Mouse (Mus musculus) cerebellum, adult 9-11 months (tissue): ENCODE data around the gene Ankrd50.

Source experiments
- DNase-seq: peaks from one replicate; pipeline ENCODE4 v3.0.0; 2022

The Ankrd50 gene

GRCm38 (mm10) chr3:38463149-38463548 lies 21.5 kb downstream of the Ankrd50 start:
- no peak for DNase-seq

GRCm38 (mm10) chr3:38461742-38462141 lies 22.9 kb downstream of the Ankrd50 start:
- DNase-seq, result no peak

GRCm38 (mm10) chr3:38460250-38460624 lies 24.4 kb downstream of the Ankrd50 start:
- no peak for DNase-seq

GRCm38 (mm10) chr3:38459507-38460249 lies 25.0 kb downstream of the Ankrd50 start:
- no peak for DNase-seq

DNA sequence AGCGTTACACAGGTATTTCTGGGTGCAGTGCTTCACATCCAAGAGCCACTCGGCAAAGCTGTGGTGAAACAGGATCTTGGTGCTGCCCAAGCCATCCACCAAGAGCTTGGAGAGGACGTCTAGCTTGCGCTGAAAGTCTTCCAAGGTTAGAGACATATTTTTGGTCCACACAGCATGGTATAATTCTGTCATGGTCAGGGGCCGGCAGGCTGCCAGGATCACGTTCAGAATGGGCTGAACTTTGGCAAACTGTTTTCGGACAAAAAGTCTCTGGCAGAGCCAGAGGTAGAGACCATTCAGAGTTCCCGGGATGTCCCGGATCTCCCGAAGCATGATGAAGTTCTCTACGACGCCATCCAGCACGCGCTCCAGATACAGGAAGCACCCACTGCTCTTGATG lies 27.6 kb downstream of the Ankrd50 start:
- peak; percentile 31 for DNase-seq

DNA sequence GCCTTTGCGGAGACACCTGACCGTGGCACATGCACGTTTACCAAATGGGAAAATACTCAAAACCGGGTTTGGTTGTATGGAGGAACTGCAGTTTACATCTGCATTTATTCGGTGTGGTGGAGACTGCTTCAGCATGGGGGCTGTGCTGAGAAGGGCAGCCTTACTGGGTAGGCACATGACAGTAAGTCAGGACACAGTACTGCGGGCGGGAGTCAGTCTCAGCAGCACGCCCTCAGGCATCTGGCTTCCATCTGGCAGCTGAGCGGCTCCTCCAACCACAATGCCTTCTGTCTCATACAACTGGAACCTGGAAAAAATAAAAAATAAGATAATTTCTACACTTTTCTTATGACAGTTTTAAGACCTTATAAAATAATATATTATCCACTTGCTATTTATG lies 32.4 kb downstream of the Ankrd50 start:
- no peak for DNase-seq

DNA sequence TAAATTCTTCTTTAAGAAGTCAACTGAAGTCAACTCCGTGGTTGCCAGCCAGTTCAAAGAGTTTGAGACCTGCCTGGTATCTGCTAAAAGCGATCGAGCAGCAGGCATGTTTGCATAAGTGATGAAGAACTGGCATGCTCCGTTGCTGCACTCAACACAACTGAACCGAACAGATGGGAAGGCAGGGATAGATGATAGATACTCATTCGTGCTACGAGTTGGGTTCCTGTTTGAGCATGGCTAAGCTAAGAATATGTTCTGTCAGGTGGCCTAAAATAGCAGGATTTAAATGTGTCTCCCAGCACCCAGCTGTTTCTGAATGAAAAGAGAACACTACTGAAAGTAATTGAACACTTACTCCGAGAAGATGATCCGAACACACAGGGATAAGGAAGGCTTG lies 38.1 kb downstream of the Ankrd50 start:
- no peak for DNase-seq

DNA sequence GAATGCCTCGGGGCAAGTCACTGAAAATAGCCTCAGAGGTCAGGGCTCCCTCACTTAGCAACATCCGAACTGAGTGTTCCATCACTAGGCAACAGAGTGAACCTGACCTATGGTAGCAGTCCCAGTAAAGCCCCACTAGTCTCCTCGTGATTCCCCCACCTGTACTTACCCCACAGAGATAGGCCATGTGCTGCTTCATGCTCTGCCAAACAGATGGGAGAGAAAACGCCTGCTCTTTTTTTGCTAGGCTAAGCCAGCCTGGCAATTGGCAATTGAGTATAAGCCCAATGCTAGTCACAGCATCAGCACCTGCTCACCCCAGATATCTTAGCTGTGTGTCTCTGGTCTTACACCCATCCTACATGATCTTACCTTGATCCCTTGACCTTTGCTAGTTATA lies 40.8 kb downstream of the Ankrd50 start:
- no peak for DNase-seq

GRCm38 (mm10) chr3:38440564-38440991 lies 44.1 kb downstream of the Ankrd50 start:
- no peak for DNase-seq

- DNase-seq, result no peak
Measured at GRCm38 (mm10) chr3:38436596-38436995, 48.0 kb downstream of the Ankrd50 start.

GRCm38 (mm10) chr3:38435828-38436227 lies 48.8 kb downstream of the Ankrd50 start:
- no peak for DNase-seq

DNA sequence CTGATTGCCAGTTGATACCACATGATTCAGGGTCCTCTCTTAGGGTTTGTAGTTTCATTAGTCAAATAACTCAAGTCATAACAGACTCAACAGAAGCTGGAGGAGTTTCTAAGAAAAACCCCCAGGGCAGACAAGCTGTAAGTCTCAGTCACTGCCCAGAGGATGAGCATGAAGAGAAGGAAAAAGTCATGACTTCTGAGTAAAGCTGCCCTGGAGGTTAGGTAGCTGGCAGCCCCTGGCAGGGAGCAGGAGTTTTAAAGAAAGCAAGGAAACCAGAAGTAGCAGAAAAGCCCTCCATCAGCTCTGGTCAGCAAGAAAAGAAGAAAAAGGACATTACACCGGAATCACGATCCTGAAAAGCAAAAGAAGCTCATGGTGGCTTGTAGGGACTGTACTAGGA lies 50.2 kb downstream of the Ankrd50 start:
- DNase-seq, result no peak

DNA sequence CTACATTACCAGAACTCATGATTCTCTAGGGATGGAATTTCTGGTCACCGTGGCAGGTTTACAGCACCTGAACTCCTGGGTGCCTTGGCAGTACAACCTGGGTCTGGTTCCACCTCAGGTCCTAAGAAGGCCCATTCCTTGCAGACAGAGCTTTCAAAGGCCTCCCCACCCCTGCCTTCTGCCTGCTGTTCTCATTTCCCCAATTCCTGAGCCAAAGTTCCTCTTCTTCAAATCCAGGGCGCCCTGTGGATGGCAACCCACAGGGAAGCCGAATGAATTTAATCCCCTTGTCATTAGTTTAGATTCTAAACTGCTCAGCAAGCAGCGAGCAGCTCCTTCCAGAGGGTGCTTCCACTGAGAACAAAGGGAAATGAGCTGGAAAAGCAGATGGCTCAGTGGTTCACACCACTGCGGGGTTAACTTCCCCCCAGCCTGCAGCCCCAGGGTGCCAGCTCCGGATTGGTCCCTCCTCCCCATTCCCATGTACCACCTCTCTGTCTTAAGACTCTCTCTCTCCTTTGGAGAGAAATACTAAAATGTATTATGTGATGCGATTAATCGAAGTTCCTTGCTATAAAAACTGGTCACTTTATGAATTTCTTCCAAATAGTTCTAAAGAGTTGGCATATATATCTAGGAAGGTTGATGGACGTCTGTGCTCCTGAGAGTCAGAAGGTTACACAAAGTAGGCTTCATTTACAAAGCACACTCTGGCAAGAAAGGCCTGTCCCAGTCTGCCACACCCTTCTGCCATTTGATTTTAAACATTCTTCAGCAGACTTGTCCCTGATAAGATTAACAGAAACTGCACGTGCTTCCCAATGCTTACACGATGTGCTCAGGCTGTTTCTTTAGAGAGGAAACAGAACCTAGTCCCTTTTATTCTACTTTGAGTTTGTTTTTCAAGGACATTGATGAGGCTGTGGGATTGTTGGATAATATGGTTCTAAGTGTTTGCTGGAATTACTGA lies 50.9 kb downstream of the Ankrd50 start:
- no peak for DNase-seq

DNA sequence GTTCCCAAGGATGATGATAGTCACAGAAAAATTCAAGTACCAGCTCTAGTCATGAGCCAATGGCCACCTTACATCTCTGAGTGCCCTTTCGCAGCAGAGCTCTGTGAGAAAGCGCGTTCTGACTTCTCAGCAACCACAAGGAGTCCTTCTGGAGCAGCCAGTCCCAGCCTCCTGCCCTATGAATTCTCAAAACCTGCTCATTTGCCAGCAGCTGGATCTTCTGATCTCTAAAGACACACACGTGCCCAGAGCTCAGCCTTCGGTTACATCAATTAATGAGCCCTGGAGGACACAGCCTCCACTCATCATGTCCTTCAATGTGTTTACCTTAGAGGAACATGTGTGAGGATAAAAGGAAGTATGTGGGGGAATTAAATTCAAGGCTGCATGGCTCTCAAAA lies 53.2 kb downstream of the Ankrd50 start:
- no peak for DNase-seq

- DNase-seq, result no peak
Measured at GRCm38 (mm10) chr3:38431042-38431441, 53.6 kb downstream of the Ankrd50 start.

- DNase-seq, result no peak
Measured at GRCm38 (mm10) chr3:38427200-38427599, 57.4 kb downstream of the Ankrd50 start.

DNA sequence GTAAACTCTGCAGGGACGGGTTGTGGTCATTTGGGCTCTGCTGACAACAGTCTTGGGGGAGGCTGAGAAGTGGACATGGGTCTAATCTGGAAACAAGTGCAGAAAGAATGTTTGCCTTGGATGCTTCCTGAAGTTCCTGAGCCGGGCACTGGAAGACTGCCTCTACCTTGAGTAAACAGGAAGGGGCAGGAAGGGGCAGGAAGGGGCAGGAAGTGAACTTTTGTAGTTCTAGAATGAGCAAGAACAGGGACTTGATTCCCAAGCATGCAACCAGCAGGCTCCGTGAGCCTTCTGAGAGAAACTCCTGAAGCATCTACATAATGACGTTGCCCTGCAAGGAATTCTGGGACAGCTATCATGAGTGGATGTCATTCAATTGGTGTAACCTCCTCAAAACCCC lies 60.7 kb downstream of the Ankrd50 start:
- DNase-seq, result no peak

DNA sequence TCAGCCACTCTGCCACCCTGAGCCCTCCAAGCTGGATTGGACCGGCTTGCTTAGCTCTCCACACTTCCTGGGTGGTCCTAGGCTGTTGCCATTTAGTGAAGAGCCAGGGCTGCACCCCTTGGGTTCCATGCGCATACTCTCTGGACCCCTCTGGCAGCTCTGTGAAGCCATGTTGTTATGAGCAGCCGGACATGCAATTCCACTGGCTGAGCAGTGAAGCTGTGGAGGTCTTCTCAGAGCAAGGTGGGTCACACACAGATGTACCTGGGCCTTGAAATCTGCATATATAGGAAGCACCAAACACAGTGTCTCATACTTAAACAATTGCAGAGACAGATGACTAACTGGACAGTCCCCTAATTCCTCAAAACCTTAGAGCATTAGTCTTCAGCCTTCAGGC lies 64.7 kb downstream of the Ankrd50 start:
- DNase-seq, result no peak

- DNase-seq, result no peak
Measured at GRCm38 (mm10) chr3:38415292-38415930, 69.2 kb downstream of the Ankrd50 start.
